Mouse (Mus musculus): ENCODE results near the gene Gm47985. TPM values are rescaled to one million over a fixed set of nuclear protein-coding genes. Genes with fewer than 3 reads are reported as not detected.

The Gm47985 gene
- polyA plus RNA-seq, 1 experiment from 2014 or later: 1.7 TPM

DNA sequence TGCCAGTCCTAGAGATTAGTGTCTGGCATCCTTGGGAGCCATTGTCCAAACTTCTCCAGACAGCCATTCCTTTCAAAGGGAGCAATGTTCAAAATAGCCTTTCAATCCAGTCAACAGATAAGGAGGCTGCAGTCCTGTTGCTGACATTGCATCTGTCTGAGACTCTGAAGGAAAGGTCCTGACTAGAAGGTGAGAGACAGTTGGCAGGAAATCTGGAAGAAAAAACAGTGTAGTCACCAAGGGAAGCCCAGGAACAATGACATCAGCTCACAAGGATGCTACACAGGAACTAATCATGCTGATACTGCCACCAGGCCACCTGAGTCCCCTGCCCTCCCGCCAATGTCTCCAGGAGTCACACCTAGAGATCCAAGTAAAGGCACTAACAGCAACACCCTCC, 41.0 kb downstream of the Gm47985 start:
- Histone ChIP-seq H3K4me3 (ENCODE audit: low read depth, low read length) (no peak overlapping the region), H3K9ac (ENCODE audit: low read depth, low read length) (no peak overlapping the region), H3K36me3 (ENCODE audit: control insufficient read depth, insufficient read depth, low read length) (no peaks in the 10 kb centered on the region), H3K27me3 (replicated peaks; ENCODE audit: control insufficient read depth, insufficient read depth, low read length) (no peaks in the 10 kb centered on the region), H3K4me2 (no peak overlapping the region), H3K4me1 (replicated peaks; ENCODE audit: control insufficient read depth, insufficient read depth, low read length) (no peaks in the 10 kb centered on the region; the same call in 1 of the 2 replicates), H3K9me3 (ENCODE audit: control insufficient read depth, low read length) (no peaks in the 10 kb centered on the region), H3K27ac (ENCODE audit: low read depth, low read length) (no peak overlapping the region)
- WGBS: 35% methylated on average over 1 of the region's 1 CpGs
- ATAC-seq (replicated peaks; ENCODE audit: low FRiP score) (no peak), DNase-seq (ENCODE audit: low spot score) (no peak)

DNA sequence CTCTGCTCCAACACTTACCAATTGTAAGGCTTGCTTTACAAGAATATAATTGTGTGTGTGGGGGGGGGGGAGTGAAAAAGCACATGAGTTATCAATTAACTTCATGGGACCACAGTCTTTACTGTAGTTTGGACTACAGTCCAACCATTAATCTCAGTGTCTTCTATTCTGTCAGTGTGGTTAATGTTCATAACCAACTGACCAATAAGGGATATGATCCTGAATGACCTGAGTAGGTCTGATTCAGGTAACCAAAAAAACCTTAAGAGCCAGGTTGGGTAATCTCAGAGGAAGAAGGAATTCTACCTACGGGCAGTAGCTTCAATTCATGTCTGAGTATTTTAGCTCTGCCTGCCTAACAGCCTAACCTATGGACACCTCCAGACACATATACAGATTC, 42.2 kb downstream of the Gm47985 start:
- H3K4me3 ChIP-seq (ENCODE audit: low read depth, low read length): no peak overlapping the region
- no peak overlapping the region for H3K27ac ChIP-seq (ENCODE audit: low read depth, low read length)
- DNase-seq (ENCODE audit: low spot score) (no peak), ATAC-seq (replicated peaks; ENCODE audit: low FRiP score) (no peak)
- H3K9ac ChIP-seq (ENCODE audit: low read depth, low read length): no peak overlapping the region
- no peaks in the 10 kb centered on the region for H3K36me3 ChIP-seq (ENCODE audit: control insufficient read depth, insufficient read depth, low read length)
- H3K9me3 ChIP-seq (ENCODE audit: control insufficient read depth, low read length): no peaks in the 10 kb centered on the region
- no peaks in the 10 kb centered on the region; the same call in 1 of the 2 replicates for H3K4me1 ChIP-seq (replicated peaks; ENCODE audit: control insufficient read depth, insufficient read depth, low read length)
- no peak overlapping the region for H3K4me2 ChIP-seq
- H3K27me3 ChIP-seq (replicated peaks; ENCODE audit: control insufficient read depth, insufficient read depth, low read length): no peaks in the 10 kb centered on the region
- 92% methylated on average over 1 of the region's 1 CpGs for WGBS

DNA sequence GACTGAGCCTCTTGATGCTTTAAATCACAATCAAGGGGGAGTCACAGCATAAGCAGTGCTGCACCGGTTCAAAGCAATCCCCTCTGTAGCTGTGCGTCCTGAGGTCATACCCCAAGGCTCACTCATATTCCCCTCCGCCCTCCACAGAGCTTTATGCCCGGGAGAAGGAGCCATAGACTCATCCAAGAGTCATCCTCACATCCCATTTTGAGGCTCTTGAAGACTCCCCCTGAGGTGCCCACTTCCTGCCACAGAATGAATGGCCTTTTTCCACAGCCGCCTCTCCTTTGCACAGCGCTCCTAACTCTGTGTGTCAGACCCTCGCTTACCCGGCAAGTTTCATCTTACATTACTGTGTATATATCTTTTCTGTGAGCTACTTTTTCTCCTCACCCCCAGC, 45.2 kb downstream of the Gm47985 start:
- Histone ChIP-seq H3K4me1 (replicated peaks; ENCODE audit: control insufficient read depth, insufficient read depth, low read length) (no peaks in the 10 kb centered on the region; the same call in 1 of the 2 replicates), H3K4me2 (no peak overlapping the region), H3K36me3 (ENCODE audit: control insufficient read depth, insufficient read depth, low read length) (no peaks in the 10 kb centered on the region), H3K27me3 (replicated peaks; ENCODE audit: control insufficient read depth, insufficient read depth, low read length) (no peaks in the 10 kb centered on the region), H3K9ac (ENCODE audit: low read depth, low read length) (no peak overlapping the region), H3K27ac (ENCODE audit: low read depth, low read length) (no peak overlapping the region), H3K4me3 (ENCODE audit: low read depth, low read length) (no peak overlapping the region), H3K9me3 (ENCODE audit: control insufficient read depth, low read length) (no peaks in the 10 kb centered on the region)
- no peak for DNase-seq (ENCODE audit: low spot score)
- WGBS: 78% methylated on average over 8 of the region's 8 CpGs
- ATAC-seq (replicated peaks; ENCODE audit: low FRiP score): no peak

DNA sequence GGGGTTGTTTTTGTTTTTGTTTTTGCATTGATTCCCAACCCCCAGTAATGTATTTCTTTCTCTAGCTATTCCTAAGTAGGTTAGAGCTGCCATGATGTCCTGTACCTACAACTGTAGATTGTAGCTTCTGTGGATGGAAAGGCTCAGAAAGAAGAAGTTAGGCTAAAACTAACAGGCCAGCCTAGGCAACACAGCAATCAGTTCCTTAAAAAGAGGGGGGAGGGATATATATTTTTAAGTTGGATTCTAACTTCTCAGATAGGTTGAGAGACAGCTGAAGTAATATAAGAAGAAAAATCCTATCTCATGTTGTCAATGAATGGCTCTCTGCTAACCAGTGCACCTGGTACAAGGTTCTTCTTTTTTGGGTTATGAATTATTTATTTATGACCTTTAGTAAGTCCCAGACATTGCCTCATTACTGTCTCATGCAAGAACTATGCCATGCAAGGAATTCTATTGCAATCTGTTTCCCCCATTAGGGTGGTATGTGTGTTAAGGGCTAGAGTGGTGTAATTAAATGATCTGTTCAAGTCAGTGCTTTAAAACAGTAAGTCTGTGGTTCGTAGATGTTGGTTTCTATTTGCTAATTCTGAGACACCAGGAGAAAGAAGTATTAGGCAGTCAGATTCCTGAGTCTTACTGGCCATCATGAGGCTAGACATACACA, 46.1 kb downstream of the Gm47985 start:
- Histone ChIP-seq H3K27ac (ENCODE audit: low read depth, low read length) (no peak overlapping the region), H3K9ac (ENCODE audit: low read depth, low read length) (no peak overlapping the region), H3K9me3 (ENCODE audit: control insufficient read depth, low read length) (no peaks in the 10 kb centered on the region), H3K27me3 (replicated peaks; ENCODE audit: control insufficient read depth, insufficient read depth, low read length) (no peaks in the 10 kb centered on the region), H3K36me3 (ENCODE audit: control insufficient read depth, insufficient read depth, low read length) (no peaks in the 10 kb centered on the region), H3K4me3 (ENCODE audit: low read depth, low read length) (no peak overlapping the region), H3K4me1 (replicated peaks; ENCODE audit: control insufficient read depth, insufficient read depth, low read length) (no peaks in the 10 kb centered on the region), H3K4me2 (no peak overlapping the region)
- 74% methylated on average over 1 of the region's 1 CpGs for WGBS
- no peak for ATAC-seq (replicated peaks; ENCODE audit: low FRiP score)
- no peak for DNase-seq (ENCODE audit: low spot score)

DNA sequence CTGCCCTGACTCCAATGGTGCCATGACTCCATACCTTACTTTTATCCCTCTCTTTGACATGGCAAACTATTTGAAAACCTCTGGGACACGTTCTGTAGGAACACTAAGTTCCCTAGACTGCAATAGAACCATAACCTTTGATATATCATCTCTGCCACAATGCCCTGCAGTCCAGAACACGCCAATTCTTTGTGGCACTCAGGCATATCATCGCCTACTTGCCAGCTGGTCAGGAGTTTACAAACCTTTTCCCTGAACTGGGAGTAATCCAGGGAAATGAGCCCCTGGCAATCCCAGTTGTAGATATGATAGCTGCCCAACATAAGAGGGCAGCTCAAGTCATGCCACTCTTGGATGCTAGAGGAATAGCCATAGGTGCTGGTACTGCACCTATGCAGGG, 50.0 kb downstream of the Gm47985 start:
- Histone ChIP-seq H3K9ac (ENCODE audit: low read depth, low read length) (no peak overlapping the region), H3K36me3 (ENCODE audit: control insufficient read depth, insufficient read depth, low read length) (no peaks in the 10 kb centered on the region), H3K4me1 (replicated peaks; ENCODE audit: control insufficient read depth, insufficient read depth, low read length) (no peaks in the 10 kb centered on the region), H3K27me3 (replicated peaks; ENCODE audit: control insufficient read depth, insufficient read depth, low read length) (no peaks in the 10 kb centered on the region), H3K27ac (ENCODE audit: low read depth, low read length) (no peak overlapping the region), H3K9me3 (ENCODE audit: control insufficient read depth, low read length) (no peaks in the 10 kb centered on the region), H3K4me3 (ENCODE audit: low read depth, low read length) (no peak overlapping the region), H3K4me2 (no peak overlapping the region)
- DNase-seq (ENCODE audit: low spot score) (no peak), ATAC-seq (replicated peaks; ENCODE audit: low FRiP score) (no peak)
- 81% methylated on average over 3 of the region's 3 CpGs for WGBS

DNA sequence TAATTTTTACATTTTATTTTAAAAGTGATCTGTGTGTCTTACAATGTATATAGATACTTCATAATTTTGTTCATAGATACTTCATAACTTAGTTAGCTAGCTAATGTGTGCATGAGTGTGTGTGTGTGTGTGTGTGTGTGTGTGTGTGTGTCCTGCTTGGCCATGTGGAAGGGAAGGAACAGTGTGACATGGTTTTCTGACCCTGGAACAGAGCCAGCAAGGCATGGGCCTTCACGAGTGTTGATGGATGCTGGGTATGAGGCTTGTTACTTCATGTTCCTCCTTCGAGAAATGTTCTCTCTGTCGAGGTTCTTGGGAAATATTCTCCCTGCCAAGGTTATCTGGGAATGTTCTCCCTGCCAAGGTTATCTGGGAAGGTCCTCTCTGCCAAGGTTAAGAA, 51.4 kb downstream of the Gm47985 start:
- no peaks in the 10 kb centered on the region for H3K36me3 ChIP-seq (ENCODE audit: control insufficient read depth, insufficient read depth, low read length)
- H3K9ac ChIP-seq (ENCODE audit: low read depth, low read length): no peak overlapping the region
- DNase-seq (ENCODE audit: low spot score) (no peak), ATAC-seq (replicated peaks; ENCODE audit: low FRiP score) (no peak)
- H3K4me1 ChIP-seq (replicated peaks; ENCODE audit: control insufficient read depth, insufficient read depth, low read length): no peaks in the 10 kb centered on the region
- no peaks in the 10 kb centered on the region for H3K9me3 ChIP-seq (ENCODE audit: control insufficient read depth, low read length)
- WGBS: 83% methylated on average over 3 of the region's 3 CpGs
- no peak overlapping the region for H3K27ac ChIP-seq (ENCODE audit: low read depth, low read length)
- no peak overlapping the region for H3K4me2 ChIP-seq
- no peaks in the 10 kb centered on the region for H3K27me3 ChIP-seq (replicated peaks; ENCODE audit: control insufficient read depth, insufficient read depth, low read length)
- H3K4me3 ChIP-seq (ENCODE audit: low read depth, low read length): no peak overlapping the region

Other genes with a start within 250 kb of the Gm47985 start
- gene Hmcn1, start 189.1 kb upstream of the Gm47985 start, polyA plus RNA-seq (2014; fragmentation: Nextera tagmentation; extraction: Ambion mirVana): 9.9 and 11.0 TPM in 2 replicates
- 0.55 and 1.1 TPM in 2 replicates for gene Gm8947, start 9.8 kb downstream of the Gm47985 start, polyA plus RNA-seq (2014; fragmentation: Nextera tagmentation; extraction: Ambion mirVana)
- gene Gm47995, start 15.9 kb downstream of the Gm47985 start, polyA plus RNA-seq (2014; fragmentation: Nextera tagmentation; extraction: Ambion mirVana): 0.36 and 0.52 TPM in 2 replicates
- 1.0 and 1.2 TPM in 2 replicates for gene 3110040M04Rik, start 21.6 kb downstream of the Gm47985 start, polyA plus RNA-seq (2014; fragmentation: Nextera tagmentation; extraction: Ambion mirVana)
- 0.26 and 0.27 TPM in 2 replicates for gene Gm47996, start 27.6 kb downstream of the Gm47985 start, polyA plus RNA-seq (2014; fragmentation: Nextera tagmentation; extraction: Ambion mirVana)
- gene Ivns1abp, start 161.9 kb downstream of the Gm47985 start, polyA plus RNA-seq (2014; fragmentation: Nextera tagmentation; extraction: Ambion mirVana): 231 and 259 TPM in 2 replicates
- gene Swt1, start 245.9 kb downstream of the Gm47985 start, polyA plus RNA-seq (2014; fragmentation: Nextera tagmentation; extraction: Ambion mirVana): 19.1 and 20.7 TPM in 2 replicates
- 44.5 and 48.7 TPM in 2 replicates for gene Trmt1l, start 246.0 kb downstream of the Gm47985 start, polyA plus RNA-seq (2014; fragmentation: Nextera tagmentation; extraction: Ambion mirVana)

Data from liver, embryonic 11.5 days (tissue).